Mouse (Mus musculus): ENCODE results near the gene Rnf26.

GRCm38 (mm10) chr9:44105781-44106180 is 7.5 kb downstream of the Rnf26 start:
- TF ChIP-seq POLR2A (IDR thresholded peaks at IDR 0.05; ENCODE audit: low read depth, low read length) (no peak), CTCF (conservative IDR thresholded peaks at IDR 0.05; ENCODE audit: insufficient read depth, insufficient read length, low read depth, low read length) (no peak)

Measured in kidney, adult 2 months (tissue).